Mouse (Mus musculus) heart, postnatal 0 days (tissue): ENCODE data around the gene Cnga3. TPM values are rescaled to one million over a fixed set of nuclear protein-coding genes. Genes with fewer than 3 reads are reported as not detected.

Source experiments
- ATAC-seq: fragments of 200-750 bp; cut with Nextera tagmentation; 2 replicates; pipeline ENCODE4 v1.8.0; 2017; ENCODE audit warnings: low read depth, moderate number of reproducible peaks, moderate library complexity; ENCODE audit not compliant: insufficient read depth
- DNase-seq: peaks from one replicate; pipeline ENCODE4 v3.0.0-alpha.2; 2016; ENCODE audit warnings: low spot score
- H3K27ac ChIP-seq: fragments of 300-500 bp; sonication (generic); 2 replicates; pipeline ENCODE4 v1.5.1; 2014; ENCODE audit warnings: low read depth, mild to moderate bottlenecking
- H3K27me3 ChIP-seq: fragments of 300-500 bp; sonication (generic); 2 replicates; pipeline ENCODE4 v1.6.1; 2014; ENCODE audit warnings: low read length, mixed read lengths; ENCODE audit not compliant: control insufficient read depth, insufficient read depth
- H3K36me3 ChIP-seq: fragments of 300-500 bp; sonication (generic); replicated peaks from 2 replicates; pipeline ENCODE4 v1.6.1; 2014; ENCODE audit warnings: low read length, mixed read lengths; ENCODE audit not compliant: control insufficient read depth, insufficient read depth
- H3K4me1 ChIP-seq: fragments of 300-500 bp; sonication (generic); 2 replicates; pipeline ENCODE4 v1.6.1; 2014; ENCODE audit warnings: antibody characterized with exemption; ENCODE audit not compliant: control insufficient read depth, insufficient read depth
- H3K4me2 ChIP-seq: fragments of 300-500 bp; sonication (generic); 2 replicates; pipeline ENCODE4 v1.6.1; 2014; ENCODE audit warnings: low read depth, mild to moderate bottlenecking, low read length, moderate library complexity
- H3K4me3 ChIP-seq: fragments of 300-500 bp; sonication (generic); 2 replicates; pipeline ENCODE4 v1.5.1; 2014; ENCODE audit warnings: low read depth, low read length
- H3K9ac ChIP-seq: fragments of 300-500 bp; sonication (generic); replicated peaks from 2 replicates; pipeline ENCODE4 v1.6.1; 2014; ENCODE audit warnings: low read depth, low read length, mixed read lengths
- H3K9me3 ChIP-seq: fragments of 300-500 bp; sonication (generic); replicated peaks from 2 replicates; pipeline ENCODE4 v1.6.1; 2016; ENCODE audit warnings: low read length; ENCODE audit not compliant: control insufficient read depth
- CTCF ChIP-seq: IDR thresholded peaks from 2 replicates; pipeline ENCODE4 v1.5.1; 2016; ENCODE audit warnings: antibody characterized with exemption, control low read depth, low read depth
- EP300 ChIP-seq: IDR thresholded peaks from 2 replicates; pipeline ENCODE4 v1.6.1; 2016; ENCODE audit warnings: antibody characterized with exemption, low read depth
- WGBS: fragments of 180-500 bp; shearing (Covaris S2); extraction: QIAGEN DNeasy Blood & Tissue Kit; methylation state at CpG from one replicate; pipeline ENCODE4 v1.1.7; 2014; 5-methylcytosine and 5-hydroxymethylcytosine counted together
- polyA plus RNA-seq: library from polyadenylated mRNA; unstranded; fragments of >200 nt; fragmentation: Nextera tagmentation; extraction: Ambion mirVana; gene quantifications from 2 replicates; pipeline ENCODE4 v1.2.1, GENCODE M21; 2015
- total RNA-seq: library from RNA; depleted of rRNA; stranded (reverse); fragments of >200 nt; gene quantifications from 2 replicates; pipeline ENCODE4 v1.2.3, GENCODE M21; 2014; ENCODE audit warnings: low replicate concordance

Gene Cnga3
- total and polyA plus RNA-seq, 2 experiments from 2014 or later, result 0.05 TPM; not detected in 1

DNA sequence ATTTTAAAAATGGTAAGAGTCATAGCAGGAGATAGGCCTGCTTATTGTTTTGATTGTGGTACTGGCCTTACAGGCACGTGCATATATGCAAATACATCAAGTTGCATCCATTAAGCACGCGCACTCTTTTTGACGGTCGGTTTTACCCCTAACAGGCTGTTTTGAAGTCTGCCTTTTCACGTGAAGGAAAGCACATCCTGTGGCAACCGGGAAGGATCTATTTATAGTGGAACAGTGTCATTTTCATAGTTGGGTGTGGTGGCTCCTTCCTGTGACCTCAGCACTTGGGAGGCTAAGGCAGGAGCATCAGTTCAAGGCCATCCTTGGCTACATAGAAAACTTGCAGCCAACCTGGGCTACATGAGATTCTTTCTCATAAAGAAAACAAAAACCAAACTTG, 72.3 kb downstream of the Cnga3 start:
- 64% methylated on average over 7 of the region's 7 CpGs for WGBS
- H3K27ac ChIP-seq, result no peak overlapping the region
- no peak overlapping the region for H3K4me2 ChIP-seq
- H3K9me3 ChIP-seq, result no peaks in the 10 kb centered on the region
- H3K4me3 ChIP-seq, result no peak overlapping the region
- no peak overlapping the region for H3K9ac ChIP-seq
- ATAC-seq (no peak), DNase-seq (no peak)
- TF ChIP-seq CTCF, result no peak
- no peak for TF ChIP-seq EP300
- H3K27me3 ChIP-seq, result no peaks in the 10 kb centered on the region
- H3K4me1 ChIP-seq, result no peaks in the 10 kb centered on the region
- H3K36me3 ChIP-seq, result no peaks in the 10 kb centered on the region

- Histone ChIP-seq H3K36me3 (no peaks in the 10 kb centered on the region), H3K4me2 (no peak overlapping the region), H3K4me3 (no peak overlapping the region), H3K27me3 (no peaks in the 10 kb centered on the region), H3K27ac (no peak overlapping the region), H3K9me3 (no peaks in the 10 kb centered on the region), H3K9ac (no peak overlapping the region), H3K4me1 (no peaks in the 10 kb centered on the region)
- no peak for ATAC-seq
- DNase-seq, result no peak
- TF ChIP-seq EP300 (no peak), CTCF (no peak)
- WGBS, result 69% methylated on average over 1 of the region's 1 CpGs
These were observed 73.5 kb downstream of the Cnga3 start for GRCm38 (mm10) chr1:37287748-37288147.

DNA sequence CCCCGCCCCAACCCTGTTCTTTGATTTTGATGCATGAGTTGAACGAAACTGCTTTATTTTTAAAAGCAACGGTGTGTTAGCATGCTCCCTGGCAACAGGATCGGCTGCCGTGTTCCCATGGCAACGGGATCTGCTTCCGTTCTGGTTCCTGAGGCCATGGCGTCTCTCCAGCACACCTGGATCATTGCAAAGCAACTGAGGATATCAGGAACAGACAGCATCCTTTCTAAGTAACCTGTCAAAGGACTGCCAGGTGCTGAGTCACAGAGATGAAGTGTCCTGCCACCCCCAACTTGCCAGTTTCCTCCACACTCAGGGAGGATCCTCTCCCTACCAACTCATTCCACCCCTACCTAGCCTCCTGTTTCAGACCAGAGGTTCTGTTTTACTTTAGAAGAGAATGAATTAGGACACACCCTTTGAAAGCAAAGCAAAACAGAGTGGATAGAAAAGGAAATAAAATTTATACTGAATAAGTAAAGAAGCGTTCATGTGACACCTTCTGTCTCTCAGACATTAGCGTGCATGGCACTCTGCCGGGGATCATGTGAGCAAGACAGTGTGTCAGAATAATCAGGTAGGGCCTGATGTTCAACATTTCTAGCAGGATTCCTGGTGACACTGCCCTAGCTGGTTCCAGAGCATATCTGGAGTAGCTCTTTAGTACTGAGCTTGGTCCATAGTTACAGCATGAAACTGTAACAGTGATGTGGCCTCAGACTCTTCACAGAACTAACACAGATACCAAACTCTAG, 74.1 kb downstream of the Cnga3 start:
- no peak overlapping the region for H3K9ac ChIP-seq
- no peaks in the 10 kb centered on the region for H3K27me3 ChIP-seq
- WGBS, result 70% methylated on average over 11 of the region's 11 CpGs
- H3K36me3 ChIP-seq, result no peaks in the 10 kb centered on the region
- TF ChIP-seq CTCF (no peak), EP300 (no peak)
- H3K27ac ChIP-seq, result no peak overlapping the region
- ATAC-seq (no peak), DNase-seq (no peak)
- no peaks in the 10 kb centered on the region for H3K4me1 ChIP-seq
- no peak overlapping the region for H3K4me2 ChIP-seq
- no peaks in the 10 kb centered on the region for H3K9me3 ChIP-seq
- no peak overlapping the region for H3K4me3 ChIP-seq

GRCm38 (mm10) chr1:37288941-37289340, 74.7 kb downstream of the Cnga3 start:
- Histone ChIP-seq H3K4me1 (no peaks in the 10 kb centered on the region), H3K27ac (no peak overlapping the region), H3K4me2 (no peak overlapping the region), H3K36me3 (no peaks in the 10 kb centered on the region), H3K27me3 (no peaks in the 10 kb centered on the region), H3K9me3 (no peaks in the 10 kb centered on the region), H3K9ac (no peak overlapping the region), H3K4me3 (no peak overlapping the region)
- TF ChIP-seq EP300 (no peak), CTCF (no peak)
- ATAC-seq, result no peak
- WGBS, result 75% methylated on average over 7 of the region's 7 CpGs
- DNase-seq, result no peak

DNA sequence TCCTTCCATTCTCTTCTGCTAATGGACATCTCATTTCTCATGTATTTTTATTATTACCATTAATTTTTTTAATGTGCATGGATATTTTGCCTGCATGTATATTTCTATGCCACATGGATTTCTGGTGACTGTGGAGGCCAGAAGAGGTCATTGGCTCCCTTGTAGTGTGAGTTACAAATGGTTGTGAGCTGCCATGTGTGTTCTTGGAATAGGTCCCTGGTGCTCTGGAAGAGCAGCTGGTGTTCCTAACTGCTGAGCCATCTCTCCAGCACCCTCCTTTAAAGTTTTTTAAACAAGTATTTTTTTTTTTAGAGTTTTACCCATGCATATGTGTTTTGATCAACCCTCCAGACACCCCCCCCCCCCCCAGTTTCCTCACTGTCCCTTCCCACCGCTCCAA, 82.2 kb downstream of the Cnga3 start:
- ATAC-seq, result no peak
- no peak overlapping the region for H3K9ac ChIP-seq
- no peak overlapping the region for H3K4me3 ChIP-seq
- H3K36me3 ChIP-seq, result no peaks in the 10 kb centered on the region
- 80% methylated on average over 1 of the region's 1 CpGs for WGBS
- no peak overlapping the region for H3K4me2 ChIP-seq
- H3K9me3 ChIP-seq, result no peaks in the 10 kb centered on the region
- H3K27me3 ChIP-seq, result no peaks in the 10 kb centered on the region
- no peak for DNase-seq
- TF ChIP-seq CTCF (no peak), EP300 (no peak)
- H3K27ac ChIP-seq, result no peak overlapping the region
- peaks cover 9% of the 10 kb centered on the region for H3K4me1 ChIP-seq

GRCm38 (mm10) chr1:37298904-37299303, 84.7 kb downstream of the Cnga3 start:
- WGBS, result 86% methylated on average over 2 of the region's 2 CpGs

More at GRCm38 (mm10) chr1:37298904-37299303, 84.7 kb downstream of the Cnga3 start:
- Histone ChIP-seq H3K27me3 (no peaks in the 10 kb centered on the region), H3K36me3 (no peaks in the 10 kb centered on the region), H3K4me1 (peaks cover 9% of the 10 kb centered on the region), H3K27ac (no peak overlapping the region), H3K4me2 (no peak overlapping the region), H3K4me3 (no peak overlapping the region), H3K9me3 (no peaks in the 10 kb centered on the region), H3K9ac (no peak overlapping the region)
- DNase-seq (no peak), ATAC-seq (no peak)
- TF ChIP-seq CTCF (no peak), EP300 (no peak)
